Mouse (Mus musculus): ENCODE results near the gene Gm42517. TPM values are rescaled to one million over a fixed set of nuclear protein-coding genes. Genes with fewer than 3 reads are reported as not detected.

The Gm42517 gene
- polyA plus RNA-seq, 1 experiment, result 0.53 TPM

GRCm38 (mm10) chr5:108331051-108331450, 36.7 kb downstream of the Gm42517 start:
- Histone ChIP-seq H3K27ac (ENCODE audit: control insufficient read depth, insufficient read depth, low read depth, low read length) (no peak overlapping the region), H3K4me1 (ENCODE audit: control insufficient read depth, insufficient read depth, low read length) (no peaks in the 10 kb centered on the region), H3K27me3 (ENCODE audit: control insufficient read depth, insufficient read depth, low read length) (no peaks in the 10 kb centered on the region), H3K4me3 (ENCODE audit: control insufficient read depth, low read depth, low read length) (no peak overlapping the region), H3K36me3 (ENCODE audit: control insufficient read depth, insufficient read depth, low read length) (no peaks in the 10 kb centered on the region; the same call in 1 of the 2 replicates)
- TF ChIP-seq CTCF (IDR thresholded peaks at IDR 0.05; ENCODE audit: control insufficient read depth, insufficient read depth, insufficient replicate concordance, low read depth, low read length), result no peak
- no peak for TF ChIP-seq POLR2A (IDR thresholded peaks at IDR 0.05; ENCODE audit: control insufficient read depth, low read depth, low read length)

Other genes starting within 250 kb of the Gm42517 start
- gene Tmed5, start 235.3 kb downstream of the Gm42517 start, polyA plus RNA-seq (2012; rRNA removed), result 12.4 and 13.1 TPM in 2 replicates
- gene Ccdc18, start 235.0 kb downstream of the Gm42517 start, polyA plus RNA-seq (2012; rRNA removed), result 1.3 and 1.7 TPM in 2 replicates
- 41.7 and 42.3 TPM in 2 replicates for gene Dr1, start 99.0 kb downstream of the Gm42517 start, polyA plus RNA-seq (2012; rRNA removed)
- 8.0 and 8.9 TPM in 2 replicates for gene Pigg, start 55.3 kb downstream of the Gm42517 start, polyA plus RNA-seq (2012; rRNA removed)
- gene Pde6b, start 20.5 kb upstream of the Gm42517 start, polyA plus RNA-seq (2012; rRNA removed), result 0.02 TPM in 2 replicates
- 42.3 and 46.1 TPM in 2 replicates for gene Atp5k, start 66.5 kb upstream of the Gm42517 start, polyA plus RNA-seq (2012; rRNA removed)
- 0.17 and 0.41 TPM in 2 replicates for gene Mfsd7a, start 81.0 kb upstream of the Gm42517 start, polyA plus RNA-seq (2012; rRNA removed)
- gene Pcgf3, start 93.3 kb upstream of the Gm42517 start, polyA plus RNA-seq (2012; rRNA removed), result 3.5 and 4.3 TPM in 2 replicates
- gene Cplx1, start 182.1 kb upstream of the Gm42517 start, polyA plus RNA-seq (2012; rRNA removed), result 0.69 and 1.1 TPM in 2 replicates

All from testis, adult 2 months (tissue).